Comparison of ENCODE assay signal across 10 mouse cellular contexts in genomic region chr2:133156537-133156936, GRCm38 (mm10).
DNase-seq lines count a peak whose midpoint lies in the region; ATAC-seq and TF ChIP-seq lines count a peak whose summit lies in the region.
"Had no signal": no experiment of that assay in that cellular context is flagged by ENCODE, and none has a peak within 500 bp of the region (broad histone marks: within the 10 kb centered on the region; RNA-seq: fewer than 3 reads in every experiment).

No protein-coding gene starts in this region.

- no peak for TF ChIP-seq POLR2A in brain, embryonic 14.5 days (IDR thresholded peaks at IDR 0.05; ENCODE audit: borderline replicate concordance, extremely low read depth, insufficient read depth, insufficient read length, poor library complexity, severe bottlenecking)

- no peaks in the 10 kb centered on the region for H3K27me3 ChIP-seq in kidney, postnatal 0 days (ENCODE audit: insufficient read depth, low read length)
- H3K27me3 ChIP-seq in lung, postnatal 0 days (replicated peaks; ENCODE audit: insufficient read depth, low read length): no peaks in the 10 kb centered on the region

- no peak overlapping the region for H3K9ac ChIP-seq in kidney, postnatal 0 days (ENCODE audit: low read depth, low read length)
- no peak overlapping the region for H3K9ac ChIP-seq in lung, postnatal 0 days (replicated peaks; ENCODE audit: low read depth)

- H3K27ac ChIP-seq in kidney, postnatal 0 days: no peak overlapping the region
- H3K27ac ChIP-seq in lung, postnatal 0 days (ENCODE audit: low read length): no peak overlapping the region
- H3K27ac ChIP-seq: forebrain, embryonic 10.5 days; midbrain, embryonic 10.5 days had no signal

- peak; percentile 60 for TF ChIP-seq CTCF in kidney, postnatal 0 days (IDR thresholded peaks at IDR 0.05; ENCODE audit: low read depth)
- TF ChIP-seq CTCF in brain, embryonic 14.5 days (IDR thresholded peaks at IDR 0.05; ENCODE audit: borderline replicate concordance, extremely low read depth, insufficient read depth, insufficient read length): peak; percentile 9; the same call in 1 of the 2 replicates
- TF ChIP-seq CTCF in lung, postnatal 0 days (IDR thresholded peaks at IDR 0.05): peak; percentile 60

- 65% methylated on average over 3 of the region's 3 CpGs for WGBS in kidney, postnatal 0 days
- WGBS in lung, postnatal 0 days: 36% methylated on average over 3 of the region's 3 CpGs

- peak; percentile 53 for DNase-seq in adrenal gland, postnatal 10 days
- DNase-seq in adrenal gland, postnatal 4 days (ENCODE audit: low spot score in 2 of 2): no peak
- peak; percentile 58 for DNase-seq in kidney, postnatal 0 days (ENCODE audit: low spot score)
- no peak for DNase-seq in kidney, postnatal 4 days
- DNase-seq in brain, embryonic 14.5 days (ENCODE audit: low read depth): peak; percentile 22
- DNase-seq in lung, postnatal 0 days (ENCODE audit: low spot score): peak; percentile 60
- no peak for DNase-seq in cerebellum, postnatal 36 days
- no peak for DNase-seq in right cerebral cortex, postnatal 4 days

- no peaks in the 10 kb centered on the region for H3K4me1 ChIP-seq in kidney, postnatal 0 days (replicated peaks; ENCODE audit: insufficient read depth, low read length)
- no peaks in the 10 kb centered on the region for H3K4me1 ChIP-seq in lung, postnatal 0 days (ENCODE audit: insufficient read depth, low read depth, low read length)

- ATAC-seq in kidney, postnatal 0 days (replicated peaks; ENCODE audit: low FRiP score, low read depth): no peak; the same call in 1 of the 2 replicates
- ATAC-seq in lung, postnatal 0 days: no peak

- no peaks in the 10 kb centered on the region for H3K9me3 ChIP-seq in kidney, postnatal 0 days (replicated peaks; ENCODE audit: low read length)
- H3K9me3 ChIP-seq in lung, postnatal 0 days (ENCODE audit: low read length): no peaks in the 10 kb centered on the region
- H3K9me3 ChIP-seq: forebrain, embryonic 10.5 days; midbrain, embryonic 10.5 days had no signal

- no peak overlapping the region for H3K4me3 ChIP-seq in kidney, postnatal 0 days (replicated peaks; ENCODE audit: low read depth, low read length)
- no peak overlapping the region for H3K4me3 ChIP-seq in lung, postnatal 0 days (ENCODE audit: low read depth, low read length)
- H3K4me3 ChIP-seq: forebrain, embryonic 10.5 days; midbrain, embryonic 10.5 days had no signal

- TF ChIP-seq EP300 in lung, postnatal 0 days (IDR thresholded peaks at IDR 0.05): no peak

- H3K36me3 ChIP-seq in kidney, postnatal 0 days (ENCODE audit: insufficient read depth, low read length): no peaks in the 10 kb centered on the region
- H3K36me3 ChIP-seq in lung, postnatal 0 days (ENCODE audit: insufficient read depth, low read length): no peaks in the 10 kb centered on the region
- H3K36me3 ChIP-seq: forebrain, embryonic 10.5 days; midbrain, embryonic 10.5 days had no signal

- no peak overlapping the region for H3K4me2 ChIP-seq in kidney, postnatal 0 days (ENCODE audit: low read length)
- no peak overlapping the region for H3K4me2 ChIP-seq in lung, postnatal 0 days (replicated peaks; ENCODE audit: low read depth, low read length)

Comparison
In these comparisons a context has a peak if more than half of its experiments do, and no peak if none do; other contexts are left out.
1. DNase-seq: peak in adrenal gland, postnatal 10 days (single experiment), kidney, postnatal 0 days (single experiment), brain, embryonic 14.5 days (single experiment) and lung, postnatal 0 days (single experiment); none in adrenal gland, postnatal 4 days (0 of 2), kidney, postnatal 4 days (0 of 2), cerebellum, postnatal 36 days (0 of 2) and right cerebral cortex, postnatal 4 days (single experiment).
2. CTCF ChIP-seq: peak in every context shown above with its lines; median percentile 60 in kidney, postnatal 0 days; 60 in lung, postnatal 0 days; 9 in brain, embryonic 14.5 days.